Mouse (Mus musculus) layer of hippocampus, postnatal 10 days (tissue): ENCODE measurements at regions not wholly inside any gene's neighbourhood (a gene's known extent, or its start where the extent isn't known, plus 50 kb on each side); places are given as distances from the start of the nearest gene placed in this dataset.
A peak's percentile ranks its signal among the peaks of the same experiment; 100 is the strongest.

Experiments
- DNase-seq, 2 experiments: peaks; one replicate each; pipeline ENCODE4 v3.0.0; 2021; ENCODE audit warnings: low spot score in 2 of 2

GRCm38 (mm10) chr11:92405818-92406217 lies 692.0 kb upstream of the Car10 start:
- DNase-seq = peak; percentile 34 to 42

- no peak for DNase-seq
Measured at GRCm38 (mm10) chr11:92451372-92451771, 646.5 kb upstream of the Car10 start.

GRCm38 (mm10) chr11:92495291-92495690 lies 602.5 kb upstream of the Car10 start:
- no peak for DNase-seq
